Mouse (Mus musculus) effector memory CD4-positive, alpha-beta T cell, adult 7 months (primary cell): ENCODE results near the gene Gm7735. TPM values are rescaled to one million over a fixed set of nuclear protein-coding genes. Genes with fewer than 3 reads are reported as not detected.

Experiments used
- polyA plus RNA-seq: library from polyadenylated mRNA; unstranded; fragments of 100-300 nt; shearing (Covaris generic); gene quantifications from one replicate; pipeline ENCODE4 v1.2.1, GENCODE M21; 2017

Gene Gm7735
- not detected for polyA plus RNA-seq

DNA sequence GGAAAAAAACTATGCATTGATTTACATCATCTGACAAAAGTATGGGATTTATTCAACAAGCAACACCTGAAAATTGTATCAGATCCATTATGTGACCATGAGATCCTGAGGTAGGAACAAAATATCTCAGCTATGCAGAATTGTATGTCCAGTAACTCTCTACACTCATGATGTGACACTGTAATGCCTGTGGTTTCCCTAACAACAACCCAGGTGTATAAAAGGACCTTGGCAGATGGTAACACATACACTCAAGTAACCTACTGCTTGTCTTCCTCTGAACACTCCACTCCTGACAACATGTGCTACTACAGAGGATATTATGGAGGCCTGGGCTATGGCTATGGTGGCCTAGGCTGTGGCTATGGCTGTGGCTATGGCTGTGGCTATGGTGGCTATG lies at the start of gene Gm7735:
Gene Gm7735, plus strand, starts transcription at position 301 of the 400 bp plus-strand sequence.

DNA sequence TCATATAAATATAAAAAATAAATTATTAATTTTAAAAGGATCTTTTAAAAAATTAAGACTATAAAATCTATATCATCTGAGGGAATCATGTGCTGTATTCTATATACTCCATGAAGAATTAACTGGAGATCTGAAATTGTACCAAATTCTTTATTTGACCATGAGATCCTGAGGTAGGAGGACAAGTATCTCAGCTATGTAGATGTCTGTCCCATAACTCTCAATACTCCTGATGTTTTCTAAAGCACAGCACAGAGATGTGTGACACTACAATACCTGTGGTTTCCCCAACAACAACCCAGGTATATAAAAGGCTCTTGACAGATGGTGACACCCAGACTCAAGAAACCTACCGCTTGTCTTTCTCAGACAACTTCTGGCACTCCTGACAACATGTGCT lies 28.7 kb upstream of the Gm7735 start, which contains the start of gene Gm6358:
Gene Gm6358, plus strand, starts transcription at position 301 of the 400 bp plus-strand sequence.

DNA sequence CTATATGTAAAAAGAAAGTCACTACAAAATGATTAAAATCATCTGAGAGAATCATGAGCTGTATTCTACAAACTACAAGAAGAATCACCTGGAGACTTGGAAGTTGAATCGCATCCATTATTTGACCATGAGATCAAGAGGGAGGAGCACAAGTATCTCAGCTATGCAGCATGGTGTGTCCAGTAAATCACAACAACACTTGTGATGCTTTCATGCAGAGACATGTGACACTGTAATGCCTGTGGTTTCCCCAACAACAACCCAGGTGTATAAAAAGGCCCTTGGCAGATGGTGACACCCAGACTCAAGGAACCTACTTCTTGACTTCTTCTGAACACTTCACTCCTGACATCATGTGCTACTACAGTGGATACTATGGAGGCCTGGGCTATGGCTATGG lies 18.5 kb upstream of the Gm7735 start, which contains the start of gene Gm10061:
Gene Gm10061, plus strand, starts transcription at position 301 of the 400 bp plus-strand sequence.

DNA sequence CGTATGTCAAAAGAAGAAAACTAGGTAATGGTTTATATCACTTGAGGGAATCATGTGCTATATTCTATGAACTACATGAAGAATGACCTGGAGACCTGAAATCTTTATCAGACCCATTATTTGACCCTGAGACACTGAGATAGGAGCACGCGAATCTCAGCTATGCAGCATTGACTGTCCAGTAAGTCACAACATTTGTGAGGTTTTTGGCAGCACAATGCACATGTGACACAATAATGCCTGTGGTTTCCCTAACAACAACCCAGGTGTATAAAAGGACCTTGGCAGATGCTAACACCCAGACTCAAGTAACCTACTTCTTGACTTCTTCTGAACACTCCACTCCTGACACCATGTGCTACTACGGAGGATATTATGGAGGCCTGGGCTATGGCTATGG lies 11.6 kb upstream of the Gm7735 start, which contains the start of gene Gm9789:
Gene Gm9789, plus strand, starts transcription at position 301 of the 400 bp plus-strand sequence.

DNA sequence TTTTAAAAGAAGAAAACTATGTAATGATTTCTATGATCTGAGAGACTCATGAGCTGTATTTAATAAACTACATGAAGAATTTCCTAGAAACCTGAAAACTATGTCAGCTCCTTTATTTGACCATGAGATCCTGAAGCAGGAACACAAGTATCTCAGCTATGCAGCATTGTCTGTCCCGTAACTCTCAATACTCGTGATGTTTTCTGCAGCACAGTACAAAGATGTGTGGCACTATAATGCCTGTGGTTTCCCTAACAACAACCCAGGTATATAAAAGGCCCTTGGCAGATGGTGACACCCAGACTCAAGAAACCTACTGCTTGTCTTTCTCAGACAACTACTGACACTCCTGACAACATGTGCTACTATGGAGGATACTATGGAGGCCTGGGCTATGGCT lies 5.1 kb downstream of the Gm7735 start, which contains the start of gene 1110057P08Rik:
Gene 1110057P08Rik, plus strand, starts transcription at position 301 of the 400 bp plus-strand sequence.

DNA sequence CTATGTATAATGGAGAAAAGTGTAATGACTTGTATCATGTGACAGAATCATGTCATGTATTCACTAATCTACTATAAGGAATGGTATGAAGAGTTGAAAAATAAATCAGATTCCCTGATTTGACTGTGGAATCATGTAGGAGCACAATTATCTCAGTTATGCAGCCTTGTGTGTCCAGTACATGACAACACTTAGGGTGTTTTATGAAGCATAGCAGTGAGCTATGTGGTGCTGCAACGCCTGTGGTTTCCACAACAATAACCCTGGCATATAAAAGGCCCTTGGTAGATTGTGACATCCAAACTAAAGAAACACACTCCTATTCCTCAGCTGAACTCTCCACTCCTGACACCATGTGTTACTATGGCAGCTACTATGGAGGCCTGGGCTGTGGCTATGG lies 36.3 kb downstream of the Gm7735 start, which contains the start of gene Krtap20-2:
Gene Krtap20-2, plus strand, starts transcription at position 301 of the 400 bp plus-strand sequence.

Other genes with a start within 250 kb of the Gm7735 start
- gene Krtap19-9b, start 237.2 kb upstream of the Gm7735 start, polyA plus RNA-seq: not detected
- not detected for gene Krtap16-3, start 206.6 kb upstream of the Gm7735 start, polyA plus RNA-seq
- gene Krtap22-2, start 158.7 kb upstream of the Gm7735 start, polyA plus RNA-seq: not detected
- not detected for gene Gm10229, start 154.2 kb upstream of the Gm7735 start, polyA plus RNA-seq
- gene Krtap6-1, start 137.8 kb upstream of the Gm7735 start, polyA plus RNA-seq: not detected
- gene Gm10228, start 128.0 kb upstream of the Gm7735 start, polyA plus RNA-seq: not detected
- not detected for gene Krtap6-5, start 121.6 kb upstream of the Gm7735 start, polyA plus RNA-seq
- gene 1110025L11Rik, start 105.5 kb upstream of the Gm7735 start, polyA plus RNA-seq: not detected
- not detected for gene Krtap6-3, start 85.5 kb upstream of the Gm7735 start, polyA plus RNA-seq
- not detected for gene Gm6358, start 28.6 kb upstream of the Gm7735 start, polyA plus RNA-seq
- not detected for gene Gm10061, start 18.4 kb upstream of the Gm7735 start, polyA plus RNA-seq
- not detected for gene Gm9789, start 11.5 kb upstream of the Gm7735 start, polyA plus RNA-seq
- gene 1110057P08Rik, start 5.2 kb downstream of the Gm7735 start, polyA plus RNA-seq: not detected
- not detected for gene Krtap20-2, start 36.4 kb downstream of the Gm7735 start, polyA plus RNA-seq
- not detected for gene Krtap21-1, start 234.4 kb downstream of the Gm7735 start, polyA plus RNA-seq